Mouse (Mus musculus) C2C12 (cell line): ENCODE results near the gene Psenen.

Experiments
- CTCF ChIP-seq: IDR thresholded peaks from one replicate; pipeline ENCODE4 v1.5.1; 2011; ENCODE audit not compliant: control insufficient read depth, insufficient read depth, insufficient read length
- MAX ChIP-seq: IDR thresholded peaks from one replicate; pipeline ENCODE4 v1.6.1; 2011; ENCODE audit warnings: mild to moderate bottlenecking, control low read depth
- MYOD1 ChIP-seq: IDR thresholded peaks from one replicate; pipeline ENCODE4 v1.6.1; 2011; ENCODE audit warnings: low read depth; ENCODE audit not compliant: control insufficient read depth, insufficient read length
- MYOG ChIP-seq: IDR thresholded peaks from one replicate; pipeline ENCODE4 v1.6.1; 2011; ENCODE audit not compliant: control insufficient read depth, insufficient read length; ENCODE audit errors: extremely low read depth
- USF1 ChIP-seq: IDR thresholded peaks from one replicate; pipeline ENCODE4 v1.6.1; 2011; ENCODE audit warnings: low read depth, mild to moderate bottlenecking, control low read depth, moderate library complexity

DNA sequence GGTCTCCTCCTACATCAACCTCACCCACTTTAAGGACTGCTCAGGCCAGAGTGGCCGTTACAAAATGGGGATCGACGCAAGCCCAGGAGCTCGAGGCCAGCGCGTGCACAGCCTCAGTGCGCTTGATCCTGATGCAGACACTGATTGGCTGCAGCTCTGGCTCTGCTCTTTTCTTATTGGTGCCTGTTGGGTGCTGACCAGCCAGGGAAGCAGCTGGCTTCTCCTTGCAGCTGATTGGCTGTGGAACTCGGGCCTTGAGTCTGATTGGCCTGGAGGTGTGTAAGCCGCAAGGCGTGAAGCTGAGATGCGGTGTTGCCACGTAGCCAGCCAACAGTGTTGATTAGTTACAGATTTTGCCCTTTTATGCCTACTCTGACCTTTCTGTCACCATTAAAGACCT is 35.4 kb upstream of the Psenen start, which contains the start of gene Zbtb32:
- TF ChIP-seq CTCF, result no peak
- TF ChIP-seq MYOD1, result no peak
- no peak for TF ChIP-seq USF1
- no peak for TF ChIP-seq MAX
- no peak for TF ChIP-seq MYOG
